Mouse (Mus musculus): ENCODE results near the gene Gm6377.

Gene Gm6377

GRCm38 (mm10) chrX:109196468-109196867 lies at the start of gene Gm6377:
TSS of gene Gm6377 (plus strand) at chrX:109196756.
- DNase-seq, result no peak

GRCm38 (mm10) chrX:109147108-109147507 lies 49.4 kb upstream of the Gm6377 start:
- DNase-seq, result no peak

DNA sequence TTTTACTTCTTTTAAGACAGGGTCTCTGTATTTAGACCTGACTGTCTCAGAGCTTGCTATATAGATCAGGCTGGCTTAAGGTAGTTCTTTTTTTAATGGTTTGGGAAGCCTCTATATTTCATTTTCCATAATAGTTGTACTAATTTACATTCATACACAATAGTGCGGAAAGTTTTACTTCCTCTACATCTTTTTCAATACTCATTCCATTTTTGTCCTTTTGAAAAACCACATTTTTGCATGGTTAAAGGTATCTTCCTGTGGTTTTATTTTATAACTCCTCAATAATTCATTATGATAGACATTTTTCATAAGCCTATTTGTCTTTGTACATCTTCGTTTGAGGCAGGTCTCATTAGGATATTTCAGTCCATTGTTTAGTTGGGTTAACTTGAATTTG lies 45.3 kb upstream of the Gm6377 start:
- DNase-seq, result no peak

GRCm38 (mm10) chrX:109160326-109160725 lies 36.2 kb upstream of the Gm6377 start:
- DNase-seq, result no peak

- no peak for DNase-seq
Observed at GRCm38 (mm10) chrX:109160901-109161300, 35.7 kb upstream of the Gm6377 start.

DNA sequence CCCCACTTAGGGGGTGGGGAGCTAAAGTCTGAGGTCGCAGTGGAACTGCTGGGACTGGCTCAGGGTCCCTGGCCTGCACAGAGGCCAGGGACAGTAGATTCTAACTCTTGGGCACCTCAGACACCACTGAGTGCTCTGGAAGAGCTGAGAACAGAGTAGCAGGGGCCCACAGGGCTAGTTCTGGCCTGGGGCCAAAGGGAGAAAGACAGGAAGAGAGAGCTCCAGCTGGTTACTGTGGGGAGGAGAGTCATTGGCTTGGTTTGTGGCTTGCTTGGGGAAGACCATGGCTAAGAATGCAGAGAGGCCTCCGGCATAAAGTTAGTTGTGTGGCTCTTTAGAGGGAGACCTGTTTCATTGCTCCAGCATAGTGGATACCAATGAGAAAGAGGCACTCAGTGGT lies 21.5 kb upstream of the Gm6377 start:
- no peak for DNase-seq

- DNase-seq, result peak in 1 of 2 experiments; percentile 1
Observed at GRCm38 (mm10) chrX:109175470-109175869, 21.1 kb upstream of the Gm6377 start.

GRCm38 (mm10) chrX:109184706-109185478 lies 11.7 kb upstream of the Gm6377 start:
- no peak for DNase-seq

DNA sequence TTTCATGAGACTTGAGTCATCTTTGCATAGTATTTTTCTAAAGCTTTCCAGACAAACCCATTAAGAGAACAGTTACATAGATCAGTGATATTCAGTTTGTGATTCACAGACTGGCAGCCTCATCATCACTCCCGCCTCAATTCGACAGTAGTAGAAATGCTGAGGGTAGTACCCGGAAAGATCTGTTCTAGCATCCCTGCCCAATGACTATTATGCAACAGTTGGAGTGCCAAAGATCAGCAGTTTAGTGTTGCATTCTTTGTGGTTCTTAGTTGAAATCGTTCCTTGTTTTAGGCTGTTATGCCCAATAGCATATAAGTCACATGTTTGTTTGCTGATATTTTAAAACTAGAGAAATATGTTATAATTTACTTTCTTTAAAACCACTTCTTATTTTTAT lies 6.9 kb upstream of the Gm6377 start:
- DNase-seq, result no peak

GRCm38 (mm10) chrX:109190969-109191368 lies 5.6 kb upstream of the Gm6377 start:
- DNase-seq, result peak; percentile 28 to 29

DNA sequence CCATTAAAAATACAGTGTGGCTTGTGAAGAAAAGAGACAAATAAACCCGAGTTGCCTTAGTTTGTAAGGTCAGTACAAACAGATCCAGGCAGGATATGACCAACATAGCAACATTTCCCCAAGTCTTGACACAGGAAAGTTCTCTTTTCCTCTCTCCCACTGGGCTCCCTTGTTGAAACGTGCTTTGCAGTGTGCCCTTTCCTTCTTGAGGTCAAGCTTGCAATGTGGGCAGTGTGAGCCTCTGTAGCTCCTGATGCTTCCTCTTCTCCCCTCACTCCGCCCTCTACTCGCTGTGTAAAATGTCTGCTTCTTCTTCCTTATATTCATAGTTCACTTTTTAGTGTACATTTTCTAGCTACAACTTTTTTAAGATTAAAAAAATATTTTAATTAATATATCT lies 5.1 kb upstream of the Gm6377 start:
- peak; percentile 12 to 18 for DNase-seq

GRCm38 (mm10) chrX:109207843-109208242 lies 11.3 kb downstream of the Gm6377 start:
- DNase-seq, result no peak

DNA sequence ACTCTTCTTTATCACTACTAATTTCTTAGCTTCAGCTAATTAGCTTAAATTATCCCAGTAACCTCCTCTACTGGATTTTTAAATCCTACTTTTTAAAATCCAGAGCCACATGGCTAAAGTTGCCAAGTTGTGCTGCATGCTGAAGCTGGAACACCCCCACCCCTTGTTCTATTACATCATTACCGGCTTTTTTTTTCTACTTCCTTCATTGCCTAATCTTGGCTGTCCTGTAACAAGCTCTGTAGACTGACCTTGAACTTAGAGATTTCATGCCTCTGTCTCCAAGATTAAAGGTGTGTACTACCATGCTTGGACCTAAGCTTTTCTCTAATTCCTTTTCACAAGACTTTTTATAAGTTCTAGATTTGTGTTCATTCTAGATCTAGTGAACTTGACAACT lies 32.2 kb downstream of the Gm6377 start:
- no peak for DNase-seq

DNA sequence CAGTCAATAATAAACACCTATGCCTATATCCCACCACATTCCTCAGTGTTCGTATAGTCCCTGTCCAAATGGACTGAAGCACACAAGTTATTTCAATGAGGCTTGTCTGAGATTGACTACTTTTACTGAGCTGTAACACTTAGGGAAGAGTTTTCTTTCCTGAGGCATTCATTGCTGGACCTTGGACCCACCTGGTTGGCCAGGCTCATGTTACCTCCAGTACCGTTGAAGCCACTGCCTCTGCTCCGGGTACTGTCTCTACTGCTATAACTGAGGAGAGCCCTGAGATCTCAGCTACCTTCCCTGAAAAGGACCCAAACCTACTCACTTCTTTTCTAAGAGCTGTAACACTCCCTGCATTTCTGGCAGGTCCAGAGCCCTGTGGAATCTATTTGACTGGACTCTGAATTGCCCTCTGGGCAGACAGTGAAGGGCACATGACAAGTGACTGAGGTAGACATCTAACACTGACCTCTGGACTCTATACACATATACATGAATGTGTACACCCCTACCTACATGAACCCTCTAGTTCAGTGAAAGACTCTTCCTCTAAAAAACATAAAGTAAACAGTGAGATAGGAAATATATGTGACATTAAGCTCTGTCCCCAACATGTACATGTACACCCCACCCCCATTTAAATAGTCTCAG lies 39.0 kb downstream of the Gm6377 start:
- peak in 1 of 2 experiments; percentile 1 for DNase-seq

DNA sequence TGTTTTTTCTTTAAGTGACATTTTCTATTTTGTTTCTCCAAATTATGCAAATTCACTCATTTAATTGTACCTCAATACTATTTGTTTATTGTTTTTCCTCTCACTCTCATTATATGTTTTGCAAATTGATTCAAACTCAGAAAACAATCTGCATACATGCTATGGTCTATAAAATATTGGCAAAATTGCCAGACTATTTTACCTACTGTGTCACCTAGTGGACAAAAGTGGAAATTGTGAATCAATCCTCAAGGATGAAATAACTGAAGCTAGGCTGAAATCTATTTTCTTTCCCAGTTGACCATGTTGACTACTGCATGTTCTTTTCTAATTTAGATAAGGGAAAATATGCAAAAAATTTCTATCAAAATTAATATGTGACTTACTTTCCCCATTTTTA lies 41.6 kb downstream of the Gm6377 start:
- DNase-seq, result no peak
